Mouse (Mus musculus) left cerebral cortex, postnatal 4 days (tissue): ENCODE results near the gene Ccdc124. TPM values are rescaled to one million over a fixed set of nuclear protein-coding genes. Genes with fewer than 3 reads are reported as not detected.

Experiments used
- DNase-seq: peaks from one replicate; pipeline ENCODE4 v3.0.0-alpha.2; 2022
- intact Hi-C: fragments of 180-260 bp; cut with DNase I; formaldehyde crosslinking; loops from one replicate; pipeline ENCODE4 v1.15.1; 2025
- total RNA-seq, 2 experiments: library from RNA; stranded (reverse); gene quantifications; 2 replicates each; pipeline ENCODE4 v1.2.3; 2021

The Ccdc124 gene
- total RNA-seq, result 10 to 100 TPM; 86.2 to 89.3 TPM

DNA sequence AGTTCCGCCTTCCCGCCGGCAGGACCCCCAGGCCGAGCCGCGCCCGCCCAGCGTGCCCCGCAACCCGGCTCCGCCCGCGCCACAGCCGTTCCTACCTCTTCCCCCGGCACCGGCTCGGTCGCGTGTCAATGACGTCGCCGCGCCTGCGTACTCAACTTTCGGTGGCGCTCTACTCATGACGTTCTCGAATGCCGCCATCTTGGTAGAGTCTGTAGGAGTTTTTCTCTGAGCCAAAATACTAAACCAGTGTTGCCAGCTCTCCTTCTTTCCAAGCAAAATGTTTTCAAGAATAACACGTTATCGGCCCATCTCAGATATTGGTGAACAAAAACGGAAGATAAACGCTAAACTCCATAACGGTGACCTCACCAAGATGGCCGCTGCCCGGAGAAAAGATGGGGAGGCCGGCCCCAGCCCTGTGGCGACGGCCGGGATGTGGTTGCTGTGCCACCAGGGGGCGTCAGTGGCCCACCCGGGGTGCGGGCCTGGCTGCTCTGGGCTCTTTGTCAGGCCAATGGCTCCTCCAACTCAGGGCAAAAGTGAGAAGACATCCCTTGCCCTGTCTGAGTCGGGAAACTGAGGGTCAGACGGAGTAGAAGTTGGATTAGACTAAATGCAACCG lies at the start of gene Ccdc124:
Ccdc124 (minus strand) TSS at position 572 of the 622 bp plus-strand sequence.
- peak; percentile 95 for DNase-seq
- intact Hi-C loops, result no loop called here

DNA sequence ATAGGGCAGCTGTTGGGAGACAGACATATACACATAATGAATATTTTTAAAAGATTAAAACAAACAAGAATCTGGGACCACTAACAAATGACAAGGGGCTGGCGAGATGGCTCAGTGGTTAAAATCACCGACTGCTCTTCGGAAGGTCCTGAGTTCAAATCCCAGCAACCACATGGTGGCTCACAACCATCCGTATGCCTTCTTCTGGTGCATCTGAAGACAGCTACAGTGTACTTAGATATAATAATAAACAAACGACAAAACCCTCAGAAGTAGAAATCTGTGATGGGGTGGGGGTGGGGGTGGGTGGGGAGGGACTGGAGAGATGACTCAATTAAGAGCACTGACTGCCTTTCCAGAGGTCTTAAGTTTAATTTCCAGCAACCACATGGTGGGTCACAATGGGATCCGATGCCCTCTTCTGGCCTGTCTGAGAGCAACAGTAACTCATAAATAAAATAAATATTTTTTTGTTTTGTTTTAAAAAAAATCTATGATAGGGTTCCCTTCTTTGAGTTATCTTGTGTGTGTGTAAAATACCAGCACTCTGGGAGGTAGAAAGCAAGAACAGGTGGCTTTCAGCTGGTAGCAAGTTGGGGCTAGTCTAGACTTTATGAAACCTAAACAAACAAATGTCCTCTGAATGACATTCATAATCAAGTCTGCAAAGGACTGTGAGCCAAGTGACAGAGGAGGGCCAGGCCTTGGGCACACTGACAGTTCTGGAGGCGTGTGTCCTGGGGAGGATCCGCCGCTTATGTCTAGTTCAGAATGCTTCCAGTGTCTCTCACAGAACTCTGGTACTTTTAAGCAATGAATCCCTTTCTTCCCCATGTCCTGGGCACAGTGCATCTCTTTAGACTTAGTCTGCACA lies 46.6 kb upstream of the Ccdc124 start:
- intact Hi-C loops, result no loop called here
- no peak for DNase-seq

DNA sequence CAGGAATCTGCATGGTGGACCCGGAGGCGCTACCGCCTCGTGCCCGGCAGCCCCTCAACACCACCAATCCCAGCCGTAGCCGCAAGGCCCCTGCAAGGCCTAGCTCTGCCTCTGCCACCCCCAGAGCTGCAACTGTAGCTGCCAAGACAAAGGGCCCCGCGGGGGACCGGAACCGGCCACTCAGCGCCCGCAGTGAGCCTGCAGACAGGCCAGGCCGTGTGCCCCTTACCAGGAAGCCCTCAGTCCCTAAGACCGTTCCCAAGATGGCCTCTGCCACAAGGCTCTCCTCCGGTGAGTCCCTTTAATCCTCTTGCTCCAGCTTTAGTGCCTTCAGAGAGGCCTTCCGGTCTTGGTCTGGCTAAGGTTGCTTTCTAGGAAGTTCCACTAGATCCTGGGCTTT lies 41.0 kb upstream of the Ccdc124 start:
- intact Hi-C loops, result no loop called here
- no peak for DNase-seq

DNA sequence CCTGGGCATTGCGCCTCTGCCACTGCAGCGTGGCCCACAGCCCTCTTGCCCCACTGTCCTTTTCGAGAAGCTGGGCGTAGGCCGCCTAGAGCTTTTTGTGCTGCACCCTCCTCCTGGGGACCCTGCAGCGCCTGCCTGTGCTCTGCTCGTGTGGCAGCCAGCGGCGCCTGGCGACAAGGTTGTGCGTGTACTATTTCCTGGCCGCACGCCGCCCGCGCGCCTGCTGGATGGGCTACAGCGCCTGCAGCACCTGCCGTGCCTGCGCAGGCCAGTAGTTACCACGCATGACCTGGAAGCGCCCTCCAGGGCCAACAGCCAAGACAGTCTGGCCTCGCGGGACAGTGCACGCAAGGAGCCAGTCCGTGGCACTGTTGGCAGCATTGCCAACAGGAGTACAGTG lies 39.8 kb upstream of the Ccdc124 start:
- DNase-seq, result no peak
- intact Hi-C loops, result no loop called here

DNA sequence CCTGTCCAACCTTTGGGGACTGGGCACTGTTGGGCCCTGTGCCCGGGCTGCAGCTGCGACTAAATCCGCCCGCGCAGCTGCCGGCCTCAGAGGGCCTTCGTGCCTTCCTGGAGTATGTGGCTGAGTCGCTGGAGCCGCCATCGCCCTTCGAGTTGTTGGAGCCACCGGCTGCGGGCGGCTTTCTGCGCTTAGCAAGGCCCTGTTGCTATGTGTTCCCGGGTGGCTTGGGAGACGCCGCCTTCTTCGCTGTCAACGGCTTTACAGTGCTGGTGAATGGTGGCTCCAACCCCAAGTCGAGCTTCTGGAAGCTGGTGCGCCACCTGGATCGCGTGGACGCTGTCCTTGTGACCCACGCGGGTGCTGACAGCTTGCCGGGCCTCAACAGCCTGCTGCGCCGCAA lies 39.2 kb upstream of the Ccdc124 start:
- DNase-seq, result no peak
- intact Hi-C loops, result no loop called here

DNA sequence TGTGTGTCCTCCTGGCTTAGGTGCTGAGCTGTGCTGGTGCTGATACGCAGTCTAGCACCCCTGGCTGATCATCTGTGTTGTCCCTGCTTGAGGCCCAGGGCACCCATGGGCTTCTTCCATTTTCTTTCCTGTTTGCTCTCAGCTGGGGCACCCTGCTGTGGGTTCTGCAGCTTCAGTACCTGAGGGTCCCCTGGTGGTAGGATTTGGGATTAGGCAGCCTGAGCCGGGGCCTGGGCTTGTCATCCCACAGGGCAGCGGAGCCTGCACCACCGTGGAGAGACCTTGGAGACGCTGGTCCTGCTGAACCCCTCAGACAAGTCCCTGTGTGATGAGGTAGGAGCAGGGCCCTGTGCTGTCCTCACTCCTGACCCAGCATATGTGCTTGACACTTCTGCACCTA lies 37.9 kb upstream of the Ccdc124 start:
- no peak for DNase-seq
- intact Hi-C loops, result no loop called here

DNA sequence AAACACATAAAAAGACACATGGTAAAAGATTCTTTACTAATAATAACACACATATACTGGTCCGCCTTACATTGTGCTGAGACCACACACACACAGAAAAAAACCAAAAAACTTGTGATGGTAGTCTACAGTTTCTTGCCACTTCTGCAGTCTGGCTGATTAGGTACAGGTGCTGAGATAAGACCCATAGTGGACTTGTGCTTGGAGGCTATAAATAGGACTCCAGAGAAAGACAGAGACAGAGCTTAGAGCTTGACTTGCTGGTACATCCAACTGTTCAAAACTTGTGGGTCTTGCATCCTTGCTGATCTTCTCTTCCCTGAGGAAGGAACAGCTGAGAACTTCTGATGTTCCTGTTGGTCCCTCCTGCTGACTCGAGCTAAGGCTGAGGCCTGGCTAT lies 33.8 kb upstream of the Ccdc124 start:
- intact Hi-C loops, result no loop called here
- DNase-seq, result no peak

DNA sequence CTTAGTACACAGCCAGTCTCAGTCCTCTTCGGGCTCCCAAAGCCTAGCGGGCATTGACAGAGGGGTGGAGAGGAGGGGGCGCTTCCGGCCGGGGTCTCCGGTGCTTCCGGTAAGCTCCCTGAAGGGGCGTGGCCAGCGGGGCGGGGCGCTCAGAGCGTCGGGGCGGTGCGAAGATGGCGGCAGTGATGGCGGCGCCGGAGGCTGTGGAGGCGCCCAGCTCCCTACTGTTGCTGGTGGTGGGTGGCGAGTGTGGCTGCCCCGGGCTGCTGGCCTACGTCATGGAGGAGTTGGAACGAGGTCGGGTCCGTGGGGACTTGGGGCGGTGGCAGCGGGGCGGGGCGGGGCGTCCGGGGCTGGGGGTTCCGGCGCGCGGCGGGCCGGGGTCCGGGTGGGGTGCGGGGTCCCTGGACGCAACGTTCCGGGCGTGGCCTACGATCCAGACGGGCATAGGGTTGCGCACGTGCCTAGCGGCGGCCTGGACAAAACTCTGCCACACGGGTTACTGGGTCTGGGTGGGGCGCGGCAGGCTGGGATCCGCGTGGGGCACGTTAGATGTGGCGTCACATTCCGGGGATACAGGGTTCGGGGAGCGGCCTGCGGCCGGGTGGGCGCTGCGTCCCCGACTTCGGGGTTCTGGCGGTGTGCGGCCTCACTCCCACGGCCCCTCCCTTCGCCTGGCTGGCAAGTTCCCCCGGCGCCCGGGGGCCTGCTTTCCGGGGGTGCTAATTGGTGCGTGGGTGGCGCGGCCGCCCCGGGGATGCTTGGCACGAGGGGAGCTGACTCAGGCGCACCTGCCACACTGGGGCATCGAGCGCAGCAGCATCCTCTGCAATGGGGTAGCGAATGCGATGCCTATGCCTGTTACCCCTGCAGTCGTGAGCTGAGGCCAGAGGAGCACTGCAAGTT lies 32.3 kb upstream of the Ccdc124 start, which contains the start of gene Map1s:
Map1s (plus strand) TSS at position 102 of the 906 bp plus-strand sequence.
- DNase-seq, result peak; percentile 96
- intact Hi-C loops, result no loop called here

DNA sequence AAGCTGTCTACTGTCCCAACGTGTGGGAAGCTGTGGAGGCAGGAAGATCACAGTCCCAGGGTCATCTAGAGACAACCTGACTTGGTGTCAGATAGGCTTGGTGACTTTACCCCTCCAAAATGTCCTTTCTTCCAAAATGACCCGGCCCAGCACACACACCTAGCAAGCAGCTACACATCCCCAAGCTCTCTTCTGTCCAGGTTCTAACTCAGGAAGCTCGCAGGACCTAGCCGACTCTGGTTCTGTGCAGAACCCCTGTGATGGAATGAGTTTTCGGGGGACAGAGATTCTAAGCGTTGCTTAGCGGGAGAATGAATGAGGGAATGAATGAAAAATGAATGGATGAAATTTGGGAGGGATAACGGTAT lies 31.7 kb upstream of the Ccdc124 start:
- no peak for DNase-seq
- intact Hi-C loops, result no loop called here

DNA sequence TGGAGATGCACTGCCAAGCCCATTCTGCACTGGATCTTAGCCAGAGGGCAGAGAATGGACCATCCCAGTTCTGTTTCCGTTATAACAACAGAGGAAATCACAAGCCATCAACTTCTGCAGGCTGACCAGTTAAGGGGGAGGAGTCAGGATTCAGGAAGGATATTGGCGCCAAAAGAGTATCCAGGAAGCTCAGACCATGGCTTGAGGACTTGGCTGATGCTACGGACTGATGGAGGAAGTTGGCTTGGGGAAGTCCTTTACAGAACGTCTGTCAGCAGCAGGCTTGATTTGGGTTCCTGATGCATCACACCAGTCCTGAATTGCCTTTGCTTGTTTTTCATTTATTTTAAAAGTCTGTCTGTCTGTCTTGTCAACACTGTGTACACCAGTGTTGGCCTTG lies 30.8 kb upstream of the Ccdc124 start:
- DNase-seq, result no peak
- intact Hi-C loops, result no loop called here

DNA sequence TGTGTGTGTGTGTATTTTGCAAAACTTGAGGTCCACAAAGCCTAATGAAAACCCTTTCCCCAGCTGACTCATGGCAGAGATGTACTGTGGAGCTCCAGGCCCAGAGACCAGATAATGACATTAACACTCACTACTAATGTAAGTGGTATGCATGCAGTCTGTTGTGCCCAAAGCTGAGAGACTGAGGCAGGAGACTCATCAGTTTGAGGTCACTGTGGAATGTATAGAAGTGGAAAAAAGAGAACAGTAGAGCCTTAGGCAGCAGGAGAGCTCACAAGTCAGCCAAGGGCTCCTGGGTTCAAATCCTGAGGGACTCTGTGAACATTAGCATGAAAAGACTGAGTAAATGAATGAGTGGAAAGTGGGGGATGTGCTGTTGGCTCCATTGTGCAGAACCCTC lies 29.8 kb upstream of the Ccdc124 start:
- intact Hi-C loops, result no loop called here
- DNase-seq, result no peak

DNA sequence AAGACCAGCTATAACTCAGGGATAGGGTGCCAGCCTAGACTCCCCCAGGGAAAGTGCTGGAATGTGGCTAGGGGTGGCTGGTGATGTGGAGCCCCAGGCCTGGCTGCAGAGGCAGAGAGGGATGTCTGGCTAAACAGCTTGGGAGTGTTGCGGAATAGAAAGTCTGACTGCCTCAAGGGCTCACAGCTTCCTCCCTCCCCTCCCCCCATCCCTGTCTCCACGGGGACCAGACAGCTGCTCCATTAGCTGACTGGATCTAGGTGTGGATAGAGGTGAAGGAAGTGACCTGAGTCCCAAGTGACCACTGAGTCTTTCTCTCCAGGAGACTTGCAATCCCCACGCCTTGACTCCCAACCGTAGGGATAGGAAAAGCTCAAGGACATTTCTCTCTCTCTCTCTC lies 29.4 kb upstream of the Ccdc124 start:
- intact Hi-C loops, result no loop called here
- no peak for DNase-seq

DNA sequence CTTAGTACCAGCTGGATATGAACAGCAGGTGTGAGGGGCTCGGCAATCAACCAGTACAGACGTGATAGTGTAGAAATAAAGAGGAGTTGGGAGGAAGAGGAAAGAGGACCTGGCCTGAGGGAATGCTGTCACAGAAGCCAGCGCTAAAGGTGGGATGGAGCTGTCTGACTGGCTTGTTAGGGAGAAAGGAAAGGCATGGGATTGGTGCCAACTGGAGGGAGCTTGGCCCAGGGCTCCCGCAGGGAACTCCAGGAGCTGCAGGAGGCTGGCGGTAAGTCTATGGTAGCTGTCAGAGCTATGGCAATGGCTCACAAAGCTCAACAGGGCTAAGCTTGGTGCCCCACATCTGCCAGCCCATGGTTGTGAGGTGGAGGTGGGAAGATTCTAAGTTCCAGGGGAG lies 28.5 kb upstream of the Ccdc124 start:
- no peak for DNase-seq
- intact Hi-C loops, result no loop called here

DNA sequence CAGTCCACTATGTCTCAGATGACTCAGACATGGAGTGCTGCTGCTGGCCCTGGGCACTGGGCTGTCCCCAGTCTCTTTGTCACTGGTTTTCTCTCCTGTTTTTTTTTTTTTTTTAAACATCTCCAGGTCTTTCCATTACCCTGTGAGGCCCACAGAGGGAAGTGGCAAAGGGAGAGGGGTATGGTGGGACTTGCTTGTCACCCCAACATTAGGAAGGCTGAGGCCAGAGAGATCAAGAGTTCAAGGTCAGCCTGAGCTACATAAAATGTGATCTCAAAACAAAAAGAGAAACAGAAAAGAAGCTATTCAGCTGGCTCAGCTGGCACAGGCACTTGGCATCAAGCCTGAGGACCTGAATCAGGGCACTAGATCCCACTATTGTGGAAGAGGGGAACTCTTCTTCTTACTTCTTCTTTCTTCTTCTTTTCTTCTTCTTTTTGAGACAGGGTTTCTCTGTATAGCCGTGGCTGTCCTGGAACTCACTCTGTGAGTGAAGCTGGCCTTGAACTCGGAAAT lies 27.2 kb upstream of the Ccdc124 start:
- intact Hi-C loops, result no loop called here
- DNase-seq, result no peak

DNA sequence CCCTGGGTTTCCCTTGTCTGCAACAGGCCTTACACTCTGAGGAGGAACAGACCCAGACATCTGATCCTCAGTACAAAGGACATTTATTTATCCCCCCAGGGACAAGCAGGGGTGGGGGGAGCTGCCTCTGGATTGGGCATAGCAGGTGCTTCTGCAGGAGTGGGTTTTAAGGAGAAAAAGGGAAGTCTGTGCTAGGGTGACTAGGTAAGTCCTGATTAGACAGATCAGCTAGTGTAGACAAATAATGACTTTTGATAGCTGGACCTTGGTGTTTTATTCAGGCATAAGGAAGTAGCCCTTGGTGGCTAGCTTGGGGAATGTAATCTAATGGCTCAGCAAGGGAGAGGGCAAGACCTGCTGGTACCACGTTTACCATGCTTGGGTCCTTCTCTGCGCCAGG lies 25.5 kb upstream of the Ccdc124 start:
- intact Hi-C loops, result loop anchor here (10.0 kb wide), 1 partner anchor 466 kb away; the partner anchor contains the start of gene Use1
- DNase-seq, result no peak

DNA sequence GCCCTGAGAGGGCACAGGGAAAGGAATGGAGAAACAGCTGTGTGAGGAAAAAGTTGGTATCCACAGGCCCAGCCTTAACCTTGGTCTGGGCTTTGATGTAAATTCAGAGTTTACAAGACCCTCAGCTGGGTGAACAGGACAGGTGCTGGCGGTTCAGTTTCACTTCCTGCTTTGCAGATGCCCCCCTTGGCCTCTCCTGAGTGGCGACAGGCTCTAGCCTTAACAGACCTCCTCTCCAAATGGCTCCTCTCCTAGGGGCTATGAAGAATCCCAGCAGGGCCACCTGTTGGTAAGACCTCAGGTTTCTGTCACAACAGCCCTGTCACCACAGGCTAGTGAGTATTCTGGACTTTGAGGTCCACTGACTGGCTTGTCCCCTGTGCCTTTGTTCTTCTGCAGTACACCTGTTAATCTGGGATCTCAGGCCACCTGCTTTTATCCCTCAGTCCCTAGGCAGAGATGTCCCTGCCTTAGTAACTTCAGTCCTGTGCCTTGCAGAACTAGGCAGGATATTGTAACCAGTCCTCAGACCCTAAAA lies 25.0 kb upstream of the Ccdc124 start:
- no peak for DNase-seq
- intact Hi-C loops, result loop anchor here (10.0 kb wide), 1 partner anchor 466 kb away; the partner anchor contains the start of gene Use1

DNA sequence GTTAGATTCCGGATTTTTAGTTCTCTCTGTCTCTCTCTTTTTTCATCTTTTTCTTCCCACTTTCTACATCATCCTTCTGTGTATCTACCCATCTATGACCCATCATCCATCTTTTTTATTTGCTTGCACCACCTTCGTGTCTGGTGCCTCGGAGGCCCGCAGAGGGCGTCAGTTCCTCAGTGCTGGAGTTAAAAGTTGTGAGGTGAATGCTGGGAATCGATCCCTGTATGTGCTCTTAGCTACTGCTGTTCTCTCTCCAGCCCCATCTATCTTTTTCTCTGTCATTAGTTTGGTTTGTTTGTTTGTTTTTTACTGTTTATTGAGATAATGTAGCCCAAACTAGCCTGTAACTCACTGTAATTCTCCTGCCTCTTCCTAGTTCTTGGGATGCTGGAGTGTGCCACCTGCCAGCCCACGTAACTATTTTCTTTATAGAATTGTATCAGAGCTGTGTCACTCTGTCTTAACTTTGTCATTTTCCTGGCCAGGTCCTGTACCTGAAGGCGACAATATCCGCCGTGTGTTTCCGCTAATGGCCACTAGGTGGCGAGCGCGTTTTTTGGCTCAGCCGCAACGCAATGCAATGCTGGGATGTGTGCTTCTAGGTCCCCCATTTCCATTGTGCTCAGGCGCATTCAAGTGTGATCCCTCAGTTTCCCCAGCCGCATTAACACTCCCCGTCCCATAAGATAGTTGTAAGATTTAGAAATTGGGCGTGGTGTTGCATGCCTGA lies 24.1 kb upstream of the Ccdc124 start:
- intact Hi-C loops, result loop anchor here (10.0 kb wide), 1 partner anchor 467 kb away; the partner anchor contains the start of gene Use1
- peak; percentile 83 for DNase-seq

DNA sequence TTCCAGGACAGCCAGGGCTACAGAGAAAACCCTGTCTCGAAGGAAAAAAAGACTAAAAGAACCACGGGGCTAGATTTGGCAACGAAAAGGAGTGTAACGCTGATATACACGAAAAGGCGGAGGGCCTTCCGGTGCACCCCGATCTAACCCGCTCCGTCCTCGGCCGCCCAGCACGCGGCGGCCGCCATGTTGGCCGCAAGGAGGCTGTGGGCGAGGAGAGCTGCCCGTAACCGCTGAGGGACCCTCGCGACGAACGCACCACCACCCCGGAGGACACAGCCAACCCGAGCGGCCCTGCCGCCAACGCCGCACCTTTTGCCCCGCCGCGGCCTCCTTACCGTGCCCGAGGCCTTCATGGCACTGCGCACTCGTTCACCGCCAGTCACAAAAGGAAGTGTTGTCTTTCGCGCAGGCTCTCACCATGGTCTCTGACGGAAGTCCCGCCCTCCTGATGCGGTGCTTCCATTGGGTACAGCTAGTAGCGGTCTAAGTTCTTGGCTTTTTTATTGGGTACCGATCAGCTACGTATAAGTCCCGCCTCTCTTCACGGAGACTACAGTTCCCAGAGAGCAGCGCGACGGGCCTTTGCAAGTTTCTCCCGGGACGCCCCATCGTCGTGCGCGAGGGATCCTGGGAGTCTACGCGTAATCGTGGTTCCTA lies 23.4 kb upstream of the Ccdc124 start, which contains the start of gene Rpl18a:
Rpl18a (minus strand) TSS at position 392 of the 660 bp plus-strand sequence.
- peak; percentile 95 for DNase-seq
- intact Hi-C loops, result loop anchor here (10.0 kb wide), 1 partner anchor 468 kb away; the partner anchor contains the start of gene Use1
